Mouse (Mus musculus): Measurements from ENCODE around the gene Ezh1. TPM values are rescaled to one million over a fixed set of nuclear protein-coding genes. Genes with fewer than 3 reads are reported as not detected.
"Not testable (repeated sequence)": the region's sequence is repeated elsewhere in the genome, so short reads cannot be mapped to it uniquely, and the experiment has no call there.

The Ezh1 gene
- polyA plus RNA-seq, 1 experiment from 2014 or later, result 14.9 TPM

DNA sequence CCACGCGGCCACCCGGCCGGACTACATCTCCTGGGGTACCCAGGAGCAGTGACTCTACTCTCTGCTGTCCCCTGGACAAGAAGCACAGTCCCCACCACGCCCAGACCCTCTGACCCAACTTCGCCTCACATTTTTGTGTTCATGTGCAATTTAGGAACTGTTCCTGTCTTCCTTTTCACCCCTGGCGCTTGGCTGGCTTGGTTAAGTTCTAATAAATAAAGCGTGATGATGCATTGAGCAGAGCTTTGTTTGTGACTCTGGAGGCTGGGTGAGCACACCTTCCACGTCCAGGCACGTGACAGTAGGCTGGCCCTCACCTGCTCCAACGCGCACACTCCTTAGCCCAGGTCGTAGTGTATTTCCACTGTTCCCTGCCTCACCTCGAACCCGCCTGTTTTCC lies 64.7 kb downstream of the Ezh1 start:
- H3K4me1 ChIP-seq, result peaks cover 24% of the 10 kb centered on the region; the same call in 1 of the 2 replicates
- no peak overlapping the region for H3K4me3 ChIP-seq (replicated peaks)
- H3K27me3 ChIP-seq (replicated peaks), result peaks cover 5% of the 10 kb centered on the region; the same call in 1 of the 2 replicates
- H3K9me3 ChIP-seq, result no peaks in the 10 kb centered on the region
- H3K9ac ChIP-seq, result no peak overlapping the region
- no peak overlapping the region for H3K27ac ChIP-seq
- no peak for ATAC-seq (ENCODE audit: insufficient read depth, low FRiP score, low read depth)
- H3K4me2 ChIP-seq, result no peak overlapping the region
- peaks cover 37% of the 10 kb centered on the region for H3K36me3 ChIP-seq
- WGBS, result 82% methylated on average over 15 of the region's 15 CpGs

DNA sequence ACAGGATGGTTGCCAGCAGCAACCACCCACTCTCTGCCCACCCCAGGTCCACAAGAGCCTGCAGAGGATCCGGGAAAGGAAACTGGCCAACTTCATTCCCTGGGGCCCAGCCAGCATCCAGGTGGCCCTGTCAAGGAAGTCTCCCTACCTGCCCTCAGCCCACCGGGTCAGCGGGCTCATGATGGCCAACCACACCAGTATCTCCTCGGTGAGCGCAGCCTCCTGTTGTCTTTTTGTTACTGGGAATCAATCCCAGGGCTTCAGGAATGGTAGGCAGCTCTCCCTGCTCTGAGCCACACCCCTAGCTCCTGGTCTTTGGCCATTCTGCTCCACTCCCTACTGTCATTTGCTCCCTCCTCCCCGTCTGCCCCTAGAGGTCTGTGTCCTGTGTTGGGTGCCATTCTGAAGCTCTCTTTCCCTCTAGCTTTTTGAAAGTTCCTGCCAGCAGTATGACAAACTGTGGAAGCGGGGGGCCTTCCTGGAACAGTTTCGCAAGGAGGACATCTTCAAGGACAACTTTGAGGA lies 65.2 kb downstream of the Ezh1 start:
- H3K4me1 ChIP-seq, result peaks cover 26% of the 10 kb centered on the region; the same call in 1 of the 2 replicates
- H3K9ac ChIP-seq; H3K4me2 ChIP-seq; H3K4me3 ChIP-seq (replicated peaks); H3K27ac ChIP-seq; H3K9me3 ChIP-seq; ATAC-seq (ENCODE audit: insufficient read depth, low FRiP score, low read depth); H3K27me3 ChIP-seq (replicated peaks): not testable (repeated sequence)
- peaks cover 32% of the 10 kb centered on the region for H3K36me3 ChIP-seq
- WGBS, result 84% methylated on average over 8 of the region's 8 CpGs

DNA sequence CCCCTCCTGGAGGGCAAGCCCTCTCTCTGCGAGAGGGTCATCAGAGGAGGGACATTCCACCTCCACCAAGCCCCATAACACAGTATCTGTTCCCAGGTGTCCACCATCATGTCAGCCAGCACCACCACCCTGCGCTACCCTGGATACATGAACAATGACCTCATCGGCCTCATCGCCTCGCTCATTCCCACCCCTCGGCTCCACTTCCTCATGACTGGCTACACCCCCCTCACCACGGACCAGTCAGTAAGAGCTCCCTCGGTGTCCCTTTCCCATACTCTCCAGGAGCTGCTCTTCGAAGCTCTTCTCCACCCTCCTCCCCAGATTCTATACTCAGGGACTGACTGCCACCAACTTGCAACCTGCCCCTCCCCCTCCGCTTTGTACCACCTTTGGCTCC lies 66.1 kb downstream of the Ezh1 start:
- not testable (repeated sequence) for H3K27ac ChIP-seq; H3K4me3 ChIP-seq (replicated peaks); ATAC-seq (ENCODE audit: insufficient read depth, low FRiP score, low read depth); H3K9me3 ChIP-seq; H3K27me3 ChIP-seq (replicated peaks); H3K9ac ChIP-seq; H3K4me2 ChIP-seq
- Histone ChIP-seq H3K4me1 (peaks cover 28% of the 10 kb centered on the region; the same call in 1 of the 2 replicates), H3K36me3 (peaks cover 28% of the 10 kb centered on the region)
- 70% methylated on average over 9 of the region's 10 CpGs for WGBS

- 3% methylated on average over 36 of the region's 36 CpGs for WGBS
- Histone ChIP-seq H3K27me3 (replicated peaks) (no peaks in the 10 kb centered on the region), H3K36me3 (no peaks in the 10 kb centered on the region), H3K27ac (peak within 1 kb of the TSS; percentile 36; the same call in 1 of the 2 replicates), H3K9ac (peak within 1 kb of the TSS; percentile 20; the same call in 1 of the 2 replicates), H3K4me1 (0 out of 2 replicates have a peak, but pooled peaks cover 4% of the 10 kb centered on the region), H3K4me3 (replicated peaks) (peak within 1 kb of the TSS; percentile 38), H3K4me2 (peak within 1 kb of the TSS; percentile 69), H3K9me3 (no peaks in the 10 kb centered on the region)
- ATAC-seq (ENCODE audit: insufficient read depth, low FRiP score, low read depth), result peak; percentile 29; the same call in 1 of the 2 replicates
Measured at GRCm38 (mm10) chr11:101155728-101156371, 70.4 kb downstream of the Ezh1 start, which contains the start of gene Tubg2. Tubg2 (plus strand) TSS chr11:101155907.

- Histone ChIP-seq H3K9me3 (no peaks in the 10 kb centered on the region), H3K27me3 (replicated peaks) (no peaks in the 10 kb centered on the region), H3K27ac (no peak overlapping the region), H3K36me3 (no peaks in the 10 kb centered on the region), H3K9ac (no peak overlapping the region), H3K4me3 (replicated peaks) (no peak overlapping the region), H3K4me2 (0 out of 2 replicates have a peak overlapping the region, but pooled peaks have one; percentile 69), H3K4me1 (0 out of 2 replicates have a peak, but pooled peaks cover 4% of the 10 kb centered on the region)
- WGBS, result 60% methylated on average over 6 of the region's 6 CpGs
- no peak for ATAC-seq (ENCODE audit: insufficient read depth, low FRiP score, low read depth)
Measured at GRCm38 (mm10) chr11:101155151-101155550, 71.1 kb downstream of the Ezh1 start.

- H3K9me3 ChIP-seq, result no peaks in the 10 kb centered on the region
- H3K4me2 ChIP-seq, result no peak overlapping the region
- no peaks in the 10 kb centered on the region for H3K27me3 ChIP-seq (replicated peaks)
- ATAC-seq (ENCODE audit: insufficient read depth, low FRiP score, low read depth), result no peak
- no peak overlapping the region for H3K27ac ChIP-seq
- no peak overlapping the region for H3K9ac ChIP-seq
- H3K4me3 ChIP-seq (replicated peaks), result no peak overlapping the region
- 0 out of 2 replicates have a peak, but pooled peaks cover 4% of the 10 kb centered on the region for H3K4me1 ChIP-seq
- no peaks in the 10 kb centered on the region for H3K36me3 ChIP-seq
Measured at GRCm38 (mm10) chr11:101154648-101155047, 71.6 kb downstream of the Ezh1 start.

DNA sequence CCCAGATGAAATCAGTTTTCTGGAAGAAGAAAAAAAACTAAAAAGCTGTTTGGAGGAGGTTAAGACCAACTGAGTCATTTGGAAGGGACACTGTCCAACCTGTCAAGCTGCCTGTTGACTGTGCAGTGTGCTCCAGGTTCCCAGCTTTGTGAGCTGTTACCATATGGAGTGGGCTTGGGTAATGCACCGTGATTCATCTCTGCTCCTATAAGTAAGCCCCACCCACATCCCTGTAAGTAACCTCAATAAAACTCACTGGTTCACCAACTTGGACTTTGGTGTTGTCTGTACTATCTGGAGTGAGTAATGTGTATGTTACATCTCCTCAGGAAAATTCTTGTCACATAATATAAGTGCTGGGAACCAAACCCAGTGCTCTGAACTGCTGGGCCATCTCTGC lies 73.4 kb downstream of the Ezh1 start:
- H3K36me3 ChIP-seq, result no peaks in the 10 kb centered on the region
- H3K27ac ChIP-seq, result no peak overlapping the region
- peaks cover 12% of the 10 kb centered on the region; the same call in 1 of the 2 replicates for H3K4me1 ChIP-seq
- H3K27me3 ChIP-seq (replicated peaks), result no peaks in the 10 kb centered on the region
- 66% methylated on average over 1 of the region's 1 CpGs for WGBS
- no peak for ATAC-seq (ENCODE audit: insufficient read depth, low FRiP score, low read depth)
- no peak overlapping the region for H3K4me2 ChIP-seq
- no peak overlapping the region for H3K4me3 ChIP-seq (replicated peaks)
- H3K9ac ChIP-seq, result no peak overlapping the region
- no peaks in the 10 kb centered on the region for H3K9me3 ChIP-seq

- H3K4me1 ChIP-seq, result peaks cover 10% of the 10 kb centered on the region; the same call in 1 of the 2 replicates
- H3K27me3 ChIP-seq (replicated peaks), result no peaks in the 10 kb centered on the region
- H3K36me3 ChIP-seq, result no peaks in the 10 kb centered on the region
- H3K27ac ChIP-seq, result no peak overlapping the region
- H3K4me3 ChIP-seq (replicated peaks), result no peak overlapping the region
- no peak overlapping the region for H3K4me2 ChIP-seq
- no peak overlapping the region for H3K9ac ChIP-seq
- WGBS, result 55% methylated on average over 2 of the region's 2 CpGs
- no peaks in the 10 kb centered on the region for H3K9me3 ChIP-seq
- ATAC-seq (ENCODE audit: insufficient read depth, low FRiP score, low read depth), result no peak
Measured at GRCm38 (mm10) chr11:101151063-101151462, 75.2 kb downstream of the Ezh1 start.

DNA sequence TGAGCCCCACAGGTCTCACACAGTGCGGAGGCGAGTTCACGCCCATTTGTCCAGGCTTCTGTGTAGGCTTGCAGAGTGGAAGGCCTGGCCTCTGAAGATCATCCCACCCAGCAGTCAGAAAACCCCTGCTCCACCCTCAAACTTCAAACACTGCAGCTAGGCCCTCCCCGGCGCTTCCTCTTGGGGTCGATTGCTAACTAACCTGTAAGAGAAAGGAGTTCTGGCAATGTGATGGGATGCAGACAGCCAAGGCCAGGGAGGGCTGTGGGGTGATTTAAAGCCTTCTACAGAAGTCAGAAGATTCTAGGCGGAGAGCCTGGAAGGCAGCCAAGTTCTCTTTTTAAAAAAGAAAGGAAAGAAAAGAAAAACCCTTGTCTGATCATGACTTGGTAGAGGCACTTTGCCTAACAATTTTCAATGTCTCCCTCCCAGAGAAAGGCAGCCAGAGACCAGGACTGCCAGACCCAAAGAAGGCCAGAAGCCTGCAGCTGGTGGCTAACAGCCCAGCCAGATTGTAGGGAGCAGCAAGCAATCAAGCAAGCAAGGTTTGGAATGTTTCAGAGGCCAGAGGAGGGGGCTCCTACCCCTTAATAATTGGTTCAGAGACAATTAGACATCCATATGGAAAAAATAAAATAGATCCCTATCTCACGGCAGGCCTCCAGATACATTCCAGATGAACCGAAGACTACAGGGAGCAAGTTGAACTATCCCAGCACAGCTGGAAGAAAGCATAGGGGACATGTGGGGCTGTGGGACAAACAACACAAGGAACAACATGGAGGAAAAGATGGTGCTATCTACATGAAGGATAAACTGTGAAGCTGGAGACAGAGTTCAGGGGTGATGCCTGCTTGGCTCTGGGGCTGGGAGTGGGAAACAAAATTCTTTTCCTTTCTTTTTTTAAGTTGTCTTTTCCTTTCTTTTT lies 76.8 kb downstream of the Ezh1 start:
- H3K9me3 ChIP-seq, result no peaks in the 10 kb centered on the region
- no peak overlapping the region for H3K4me3 ChIP-seq (replicated peaks)
- peak overlapping the region; percentile 89 for H3K27ac ChIP-seq
- H3K4me1 ChIP-seq, result peaks cover 8% of the 10 kb centered on the region; the same call in 1 of the 2 replicates
- H3K4me2 ChIP-seq, result 0 out of 2 replicates have a peak overlapping the region, but pooled peaks have one; percentile 1
- 26% methylated on average over 9 of the region's 9 CpGs for WGBS
- ATAC-seq (ENCODE audit: insufficient read depth, low FRiP score, low read depth), result peak; percentile 65
- no peak overlapping the region for H3K9ac ChIP-seq
- no peaks in the 10 kb centered on the region for H3K27me3 ChIP-seq (replicated peaks)
- H3K36me3 ChIP-seq, result no peaks in the 10 kb centered on the region

DNA sequence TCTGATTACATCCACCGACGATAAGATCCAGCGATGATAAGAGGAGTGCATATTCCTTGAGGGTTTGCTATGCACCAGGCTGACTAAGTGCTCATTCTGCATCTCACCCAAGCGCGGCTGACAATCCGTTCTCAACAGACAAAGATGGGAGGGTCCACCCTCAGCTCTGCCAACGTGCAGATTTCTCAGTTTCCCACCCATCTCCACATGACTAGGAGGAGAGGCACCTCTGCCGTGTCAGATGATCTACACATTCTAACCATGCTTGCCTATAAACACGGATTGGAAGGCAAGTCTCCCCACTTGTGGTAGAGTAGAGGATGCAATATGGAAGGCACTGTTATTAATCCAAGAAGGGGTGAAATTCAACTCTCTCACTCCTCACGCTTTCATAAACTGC lies 77.5 kb downstream of the Ezh1 start:
- Histone ChIP-seq H3K36me3 (no peaks in the 10 kb centered on the region), H3K9me3 (no peaks in the 10 kb centered on the region), H3K9ac (no peak overlapping the region), H3K4me2 (0 out of 2 replicates have a peak overlapping the region, but pooled peaks have one; percentile 1), H3K4me3 (replicated peaks) (no peak overlapping the region), H3K4me1 (peaks cover 8% of the 10 kb centered on the region; the same call in 1 of the 2 replicates), H3K27me3 (replicated peaks) (no peaks in the 10 kb centered on the region), H3K27ac (peak overlapping the region; percentile 89)
- WGBS, result 55% methylated on average over 10 of the region's 10 CpGs
- no peak for ATAC-seq (ENCODE audit: insufficient read depth, low FRiP score, low read depth)

DNA sequence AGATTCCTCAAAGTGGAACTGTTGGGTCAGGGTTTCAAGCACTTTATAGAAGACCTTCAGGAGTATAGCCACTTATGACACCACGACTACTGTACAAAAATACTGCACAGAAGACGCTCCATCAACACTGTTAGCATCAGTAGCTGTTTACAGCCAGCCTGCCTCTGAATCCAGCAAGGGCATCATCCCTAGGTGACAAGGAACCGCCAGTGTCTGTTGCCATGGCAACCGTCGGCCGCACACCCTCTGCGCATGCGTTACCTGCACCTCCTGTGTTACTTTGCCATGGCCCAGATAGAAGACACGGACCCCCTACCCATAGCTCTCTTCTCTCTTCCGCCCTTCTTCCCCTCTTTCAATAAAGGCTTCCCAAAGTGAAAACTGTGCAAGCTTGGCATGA lies 79.9 kb downstream of the Ezh1 start:
- no peak overlapping the region for H3K4me3 ChIP-seq (replicated peaks)
- H3K36me3 ChIP-seq, result no peaks in the 10 kb centered on the region
- peaks cover 8% of the 10 kb centered on the region; the same call in 1 of the 2 replicates for H3K4me1 ChIP-seq

More for the DNA sequence above, 79.9 kb downstream of the Ezh1 start:
- Histone ChIP-seq H3K9ac (no peak overlapping the region), H3K4me2 (no peak overlapping the region), H3K9me3 (no peaks in the 10 kb centered on the region), H3K27me3 (replicated peaks) (no peaks in the 10 kb centered on the region), H3K27ac (no peak overlapping the region)
- 41% methylated on average over 10 of the region's 10 CpGs for WGBS
- ATAC-seq (ENCODE audit: insufficient read depth, low FRiP score, low read depth), result no peak
